Mouse (Mus musculus) E14TG2a.4 (cell line): Measurements from ENCODE around the gene Ctnna3.

Experiments
- CTCF ChIP-seq: conservative IDR thresholded peaks from 2 replicates; pipeline ENCODE4 v1.5.1; 2014; ENCODE audit warnings: low read length
- NANOG ChIP-seq: IDR thresholded peaks from 2 replicates; pipeline ENCODE4 v1.6.1; 2014; ENCODE audit warnings: borderline replicate concordance, low read length, mixed read lengths
- POU5F1 ChIP-seq: IDR thresholded peaks from 2 replicates; pipeline ENCODE4 v1.6.1; 2014; ENCODE audit warnings: low read length, borderline replicate concordance

- TF ChIP-seq POU5F1 (no peak), NANOG (no peak), CTCF (no peak)
These were observed 1441.0 kb downstream of the Ctnna3 start for GRCm38 (mm10) chr10:64870888-64871287.
